Mouse (Mus musculus) left cerebral cortex, adult 18-20 months (tissue): ENCODE data around the gene Smco3. TPM values are rescaled to one million over a fixed set of nuclear protein-coding genes. Genes with fewer than 3 reads are reported as not detected.

Source experiments
- DNase-seq, 2 experiments: peaks; one replicate each; pipeline ENCODE4 v3.0.0; 2021 to 2022; ENCODE audit warnings: low spot score in 2 of 2, mixed read lengths in 1 of 2
- total RNA-seq, 2 experiments: library from RNA; stranded (reverse); gene quantifications; 2 replicates each; pipeline ENCODE4 v1.2.3; 2021

The Smco3 gene
- total RNA-seq, 2 experiments from 2014 or later, result 4.9 to 5.3 TPM

DNA sequence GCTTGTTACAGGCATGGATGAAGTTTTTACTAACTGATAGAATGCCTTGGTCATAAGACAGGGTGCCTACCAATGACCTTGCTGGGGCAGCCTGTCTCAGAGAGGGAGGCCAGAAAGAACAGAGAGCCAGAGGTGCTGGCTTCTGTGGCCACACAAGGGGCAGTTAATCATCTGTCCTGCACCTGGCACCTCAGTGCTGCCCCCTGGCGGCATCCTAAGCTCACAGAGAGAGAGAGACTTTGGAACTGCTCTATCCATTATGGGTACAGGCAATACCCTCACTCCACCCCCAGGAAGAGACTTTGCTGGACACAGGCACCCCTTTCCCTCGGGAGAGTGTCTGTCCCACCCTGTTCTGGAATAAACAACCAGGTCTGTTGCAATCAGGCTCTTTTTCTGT is 12.5 kb upstream of the Smco3 start:
- DNase-seq, result peak; percentile 42 to 55

- no peak for DNase-seq
Observed at GRCm38 (mm10) chr6:136847267-136847666, 12.0 kb upstream of the Smco3 start.

GRCm38 (mm10) chr6:136845706-136846480 is 10.6 kb upstream of the Smco3 start:
- no peak for DNase-seq

- DNase-seq, result no peak
Observed at GRCm38 (mm10) chr6:136844903-136845302, 9.7 kb upstream of the Smco3 start.

DNA sequence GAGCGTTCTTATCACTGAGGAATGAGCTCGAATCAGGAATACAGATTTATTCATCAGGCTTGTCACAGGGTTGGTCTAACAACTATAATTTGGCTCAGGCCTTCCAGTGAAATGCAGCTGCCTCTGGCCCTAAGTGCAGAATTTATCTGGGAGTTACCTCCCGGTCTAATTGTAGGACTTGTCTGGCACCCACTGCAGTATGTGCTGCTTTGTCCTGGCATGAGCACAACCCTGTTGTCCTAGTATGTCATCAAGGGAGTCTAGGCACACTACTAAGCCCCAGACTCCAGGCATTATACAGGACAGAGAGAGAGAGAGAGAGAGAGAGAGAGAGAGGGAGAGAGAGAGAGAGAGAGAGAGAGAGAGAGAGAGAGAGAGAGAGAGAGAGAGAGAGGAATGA is 2.1 kb upstream of the Smco3 start:
- DNase-seq, result no peak

DNA sequence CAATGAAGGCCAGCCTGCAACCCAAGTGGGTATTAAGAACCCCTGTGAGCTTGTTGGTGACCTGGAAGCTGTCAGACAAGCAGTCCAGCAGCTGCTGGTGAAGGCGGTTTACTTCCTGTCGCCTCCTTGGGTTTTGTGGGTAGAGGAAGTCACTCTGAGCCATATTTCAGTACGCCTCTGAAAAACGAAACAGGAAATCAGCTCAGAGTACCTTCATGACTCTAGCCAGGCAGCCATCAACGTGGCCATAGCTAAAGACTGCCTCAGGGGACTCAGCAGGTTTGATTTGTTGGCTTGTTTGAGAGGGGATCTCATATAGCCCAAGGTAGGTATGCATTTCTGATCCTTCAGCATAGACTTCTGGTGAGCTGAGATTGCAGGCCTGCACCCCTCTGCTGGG is 3.5 kb downstream of the Smco3 start:
- no peak for DNase-seq

DNA sequence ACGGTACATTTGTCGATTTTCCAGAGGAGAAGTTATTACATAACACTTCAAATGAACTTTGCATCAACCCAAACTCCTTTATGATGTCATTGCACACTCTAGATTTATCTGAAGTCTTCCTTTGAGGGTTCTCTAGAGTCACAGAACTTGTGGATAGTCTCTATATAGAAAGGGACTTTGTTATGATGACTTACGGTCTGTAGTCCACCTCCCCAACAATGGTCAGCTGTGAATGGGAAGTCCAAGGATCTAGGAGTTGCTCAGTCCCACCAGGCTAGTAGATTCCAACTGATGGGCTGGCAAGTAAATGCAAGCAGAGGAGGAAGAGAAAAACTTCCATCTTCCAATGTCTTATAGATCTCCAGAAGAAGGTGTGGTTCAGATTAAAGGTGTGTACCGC is 6.6 kb downstream of the Smco3 start:
- DNase-seq, result no peak

DNA sequence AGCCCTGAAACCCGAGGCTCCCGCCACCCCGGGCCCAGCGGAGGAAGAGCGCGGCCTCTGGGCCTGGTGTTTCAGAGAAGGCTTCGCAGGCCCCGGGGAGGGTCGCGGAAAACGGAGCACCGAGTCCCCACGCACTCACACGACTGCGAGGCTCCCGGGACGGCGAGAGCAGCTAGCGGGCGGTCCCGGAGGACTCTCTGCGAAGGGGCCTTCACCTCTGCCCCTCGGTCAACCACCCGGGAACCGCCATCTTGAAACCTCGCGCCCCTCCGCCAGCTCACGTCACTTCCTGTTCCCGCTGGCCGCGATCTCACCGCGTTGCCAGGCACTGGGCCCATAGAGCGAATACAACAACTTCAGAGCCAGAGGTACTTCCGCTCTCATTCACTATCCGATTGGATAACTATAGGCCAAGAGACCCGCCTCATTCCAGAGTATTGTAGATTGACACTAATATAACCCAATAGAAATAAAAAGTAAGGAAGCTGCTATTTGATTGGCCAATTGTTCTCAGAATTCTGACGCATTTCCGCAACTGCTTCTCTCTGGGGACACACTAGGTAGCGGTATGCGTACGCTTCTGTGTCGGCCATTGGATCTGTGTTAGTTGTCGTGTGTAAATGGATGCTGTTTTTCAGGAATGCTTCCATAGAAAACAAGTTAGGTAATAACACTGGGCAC is 7.2 kb downstream of the Smco3 start, which contains the start of gene Wbp11:
Gene Wbp11, minus strand, starts transcription at position 353 of the 681 bp plus-strand sequence.
- peak; percentile 95 to 97 for DNase-seq

DNA sequence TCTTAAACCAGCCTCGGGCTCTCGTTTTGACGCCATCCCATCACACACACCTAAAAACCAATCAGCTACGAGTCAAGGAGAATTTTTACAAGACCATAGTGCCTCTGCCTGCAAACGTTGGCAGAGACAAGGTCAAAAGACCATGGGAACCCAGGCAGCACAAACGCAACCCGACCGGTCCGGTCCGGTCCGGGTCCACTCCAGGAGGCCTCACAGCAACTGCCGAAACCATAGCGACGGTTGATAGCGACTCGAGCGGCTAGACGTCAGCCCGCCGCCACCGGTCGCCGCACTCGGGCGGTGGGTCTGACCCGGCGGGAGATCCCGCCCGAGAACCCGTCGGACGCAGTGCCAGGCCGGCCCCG is 7.8 kb downstream of the Smco3 start, which contains the start of gene BC049715:
Gene BC049715, plus strand, starts transcription at position 111 of the 365 bp plus-strand sequence.
- DNase-seq, result no peak

GRCm38 (mm10) chr6:136827116-136827515 is 8.1 kb downstream of the Smco3 start:
- no peak for DNase-seq

DNA sequence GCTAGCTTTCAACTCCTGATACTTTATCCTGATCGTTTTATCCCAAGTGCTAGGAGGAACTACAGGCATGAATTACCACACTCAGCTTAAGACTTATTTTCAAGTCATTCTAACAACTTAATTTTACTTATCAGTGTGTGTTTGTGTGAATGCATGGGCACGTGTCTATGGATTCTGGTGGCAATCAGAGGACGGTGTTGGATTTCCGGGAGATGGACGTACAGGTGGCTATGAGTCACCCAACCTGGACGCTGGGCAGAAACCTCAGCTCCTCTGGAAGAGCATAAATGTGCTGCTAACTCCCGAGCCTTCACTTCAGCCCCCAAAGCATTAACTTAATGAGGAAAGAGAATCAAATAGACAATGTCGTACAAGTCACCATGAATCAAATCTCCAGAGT is 10.3 kb downstream of the Smco3 start:
- DNase-seq, result no peak

- DNase-seq, result no peak
Observed at GRCm38 (mm10) chr6:136821086-136821485, 14.2 kb downstream of the Smco3 start.

DNA sequence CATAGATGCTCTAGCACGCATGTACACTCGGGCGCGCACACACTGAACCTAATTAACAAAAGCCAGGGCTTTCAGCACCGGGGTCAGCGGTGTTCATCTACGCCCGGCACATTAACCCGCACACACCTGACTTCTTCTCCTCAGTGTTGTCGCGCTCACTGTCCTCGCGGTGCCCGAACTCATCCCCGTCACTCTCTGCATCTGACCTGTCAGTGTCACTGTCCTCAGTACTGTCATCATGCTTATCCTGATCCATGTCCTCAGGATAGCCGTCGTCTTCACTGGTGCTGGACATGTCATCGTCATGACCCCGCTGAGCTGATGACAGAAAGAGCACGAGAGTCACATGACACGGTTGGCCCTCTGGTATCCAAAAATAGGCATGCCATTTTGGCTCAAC is 14.9 kb downstream of the Smco3 start:
- DNase-seq, result no peak

GRCm38 (mm10) chr6:136817549-136817948 is 17.7 kb downstream of the Smco3 start:
- DNase-seq, result peak; percentile 88 to 89

GRCm38 (mm10) chr6:136816826-136817225 is 18.4 kb downstream of the Smco3 start:
- no peak for DNase-seq

DNA sequence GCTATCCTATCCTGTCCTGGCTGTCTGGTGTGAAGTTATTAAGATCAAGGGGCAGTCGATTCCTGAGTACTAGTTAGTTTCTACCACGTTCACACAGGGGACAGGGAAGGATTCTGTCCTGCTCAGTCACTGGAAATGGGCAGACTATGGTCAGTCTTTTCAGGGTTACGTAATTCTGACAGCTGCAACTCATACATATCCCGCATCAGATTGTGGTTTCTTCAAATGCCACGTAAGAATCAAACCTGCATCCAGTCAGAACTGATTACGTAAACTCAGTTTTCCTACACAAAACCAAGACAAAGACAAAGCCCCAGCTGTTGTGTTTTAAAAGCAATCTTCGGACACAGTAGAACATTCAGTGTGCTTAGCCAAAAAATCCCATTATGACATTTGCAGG is 19.9 kb downstream of the Smco3 start:
- no peak for DNase-seq

DNA sequence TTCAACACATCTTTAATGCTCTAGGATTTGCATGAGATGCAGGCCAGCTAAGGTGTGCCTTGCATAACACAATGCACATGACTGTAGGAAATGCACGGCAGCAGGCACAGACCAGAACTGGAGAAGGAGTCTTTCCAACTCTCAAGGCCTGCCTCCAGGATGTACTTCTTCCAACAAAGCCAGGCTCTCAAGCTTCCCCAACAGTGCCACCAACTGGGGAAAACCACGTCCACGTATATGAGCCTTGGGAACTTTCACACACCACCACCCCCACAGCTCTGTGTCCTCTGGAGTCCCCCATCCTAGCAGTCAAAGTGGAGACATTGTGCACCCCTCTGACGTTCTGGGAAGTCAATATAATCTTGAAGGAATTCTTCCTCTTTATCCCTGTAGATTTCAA is 22.1 kb downstream of the Smco3 start:
- DNase-seq, result peak in 1 of 2 experiments; percentile 38

DNA sequence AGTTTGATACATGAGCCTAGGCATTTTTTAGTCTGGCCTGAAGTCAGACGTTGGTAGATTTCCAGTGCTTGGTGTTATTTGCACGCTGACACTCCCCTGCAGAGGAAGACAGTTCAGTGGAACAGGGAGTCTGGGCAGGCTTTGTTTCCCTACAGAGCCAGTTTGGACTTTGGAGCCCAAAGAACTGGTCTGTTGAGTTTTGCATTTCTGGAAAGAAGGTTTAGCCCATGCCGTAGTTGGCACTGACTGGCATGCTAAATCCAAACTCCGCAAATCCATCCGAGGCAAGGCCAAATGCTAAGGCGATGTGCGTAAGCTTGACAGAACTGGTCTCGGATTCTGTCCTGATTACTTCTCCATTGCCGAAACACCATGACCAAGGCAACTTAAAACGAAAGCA is 24.1 kb downstream of the Smco3 start:
- DNase-seq, result no peak

DNA sequence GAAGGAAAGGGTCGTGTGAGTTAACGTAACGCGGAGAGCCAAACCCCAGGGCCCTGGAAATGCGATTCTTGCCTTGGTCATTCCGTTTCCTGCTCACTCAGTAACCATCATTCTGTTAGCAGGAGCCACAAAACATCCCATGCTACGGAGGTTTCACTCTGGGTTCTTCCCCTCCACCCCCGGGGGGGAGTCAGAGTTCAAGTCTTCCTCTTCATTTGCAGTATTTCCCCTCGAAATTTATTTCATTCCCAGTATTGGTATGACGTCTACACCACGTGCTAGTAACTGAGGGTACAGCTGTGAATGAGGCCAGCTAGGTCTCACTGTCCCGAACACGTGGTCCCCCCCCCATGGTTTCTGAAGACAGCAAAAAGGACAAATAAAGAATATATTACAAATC is 25.6 kb downstream of the Smco3 start:
- no peak for DNase-seq

DNA sequence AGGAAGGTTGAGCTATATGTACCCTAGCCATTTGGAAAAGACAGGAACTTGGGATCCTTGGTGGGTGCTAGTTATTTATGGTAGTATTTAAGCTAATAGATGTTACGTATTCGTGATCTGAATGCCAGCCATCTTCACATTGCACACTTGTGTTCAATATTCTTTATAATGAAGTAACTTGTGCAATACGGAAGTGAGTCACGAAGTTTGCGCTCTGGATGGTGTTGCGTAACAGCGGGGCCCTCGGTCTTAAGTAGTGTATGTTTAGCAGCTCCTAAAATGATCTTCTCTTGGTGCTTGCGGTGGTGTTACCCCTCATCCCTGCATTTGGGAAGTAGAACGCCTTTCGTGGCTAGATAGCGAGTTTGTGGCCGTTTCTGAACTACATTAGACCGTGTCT is 26.2 kb downstream of the Smco3 start:
- DNase-seq, result no peak

DNA sequence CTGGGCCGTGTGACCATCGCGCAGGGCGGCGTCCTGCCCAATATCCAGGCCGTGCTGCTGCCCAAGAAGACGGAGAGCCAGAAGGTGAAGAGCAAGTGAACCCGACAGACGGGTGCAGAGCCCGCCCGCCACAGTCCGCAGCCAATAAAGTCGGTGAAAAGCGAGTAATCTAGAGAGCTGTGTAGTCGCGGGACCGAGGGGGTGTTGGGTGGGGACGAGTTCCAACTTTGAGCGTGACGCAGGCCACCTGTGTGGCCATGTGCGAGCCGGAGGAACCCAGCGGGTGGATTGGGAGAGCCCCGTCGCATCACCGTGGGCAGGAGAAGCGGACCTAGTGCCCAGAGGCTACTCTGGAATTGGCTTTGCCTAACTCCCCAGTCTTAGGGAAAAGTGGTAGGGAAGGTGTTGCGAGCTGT is 26.6 kb downstream of the Smco3 start:
- peak; percentile 45 to 57 for DNase-seq

- peak; percentile 97 to 98 for DNase-seq
Observed at GRCm38 (mm10) chr6:136808014-136808417, 27.2 kb downstream of the Smco3 start, which contains the start of gene H2afj. TSS of gene H2afj (plus strand) at chr6:136808244.
